Mouse (Mus musculus): ENCODE data around the gene Ift22.

DNA sequence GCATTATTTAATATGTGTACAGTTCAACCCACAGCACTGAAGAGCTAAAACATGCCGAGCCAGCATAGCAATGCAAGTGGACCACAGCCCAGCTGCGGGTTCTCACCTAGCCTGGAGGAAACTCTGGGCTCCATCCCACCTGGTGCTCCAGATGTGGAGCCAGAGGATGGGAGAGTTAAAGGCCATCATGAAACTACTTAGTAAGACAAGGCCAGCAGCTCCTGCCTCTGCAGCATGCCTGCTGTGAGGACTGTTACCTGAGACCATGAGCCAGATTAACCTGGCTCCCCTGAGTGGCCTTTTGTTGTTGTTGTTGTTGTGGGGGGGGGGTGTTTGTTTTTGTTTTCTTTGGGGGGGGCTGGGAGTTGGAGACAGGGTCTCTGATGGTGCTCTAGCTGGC is 35.4 kb downstream of the Ift22 start:
- TF ChIP-seq POLR2A (IDR thresholded peaks at IDR 0.05; ENCODE audit: control insufficient read depth, extremely low read depth, insufficient read depth, low read length, poor library complexity) (no peak), CTCF (IDR thresholded peaks at IDR 0.05; ENCODE audit: borderline replicate concordance, control insufficient read depth, extremely low read depth, insufficient read depth, low read length, poor library complexity) (no peak)
